Mouse (Mus musculus) heart, postnatal 0 days (tissue): ENCODE results near the gene Crocc. TPM values are rescaled to one million over a fixed set of nuclear protein-coding genes. Genes with fewer than 3 reads are reported as not detected.

ENCODE experiments used
- ATAC-seq: fragments of 200-750 bp; cut with Nextera tagmentation; 2 replicates; pipeline ENCODE4 v1.8.0; 2017; ENCODE audit warnings: low read depth, moderate number of reproducible peaks, moderate library complexity; ENCODE audit not compliant: insufficient read depth
- DNase-seq: peaks from one replicate; pipeline ENCODE4 v3.0.0-alpha.2; 2016; ENCODE audit warnings: low spot score
- H3K27ac ChIP-seq: fragments of 300-500 bp; sonication (generic); 2 replicates; pipeline ENCODE4 v1.5.1; 2014; ENCODE audit warnings: low read depth, mild to moderate bottlenecking
- H3K27me3 ChIP-seq: fragments of 300-500 bp; sonication (generic); 2 replicates; pipeline ENCODE4 v1.6.1; 2014; ENCODE audit warnings: low read length, mixed read lengths; ENCODE audit not compliant: control insufficient read depth, insufficient read depth
- H3K36me3 ChIP-seq: fragments of 300-500 bp; sonication (generic); replicated peaks from 2 replicates; pipeline ENCODE4 v1.6.1; 2014; ENCODE audit warnings: low read length, mixed read lengths; ENCODE audit not compliant: control insufficient read depth, insufficient read depth
- H3K4me1 ChIP-seq: fragments of 300-500 bp; sonication (generic); 2 replicates; pipeline ENCODE4 v1.6.1; 2014; ENCODE audit warnings: antibody characterized with exemption; ENCODE audit not compliant: control insufficient read depth, insufficient read depth
- H3K4me2 ChIP-seq: fragments of 300-500 bp; sonication (generic); 2 replicates; pipeline ENCODE4 v1.6.1; 2014; ENCODE audit warnings: low read depth, mild to moderate bottlenecking, low read length, moderate library complexity
- H3K4me3 ChIP-seq: fragments of 300-500 bp; sonication (generic); 2 replicates; pipeline ENCODE4 v1.5.1; 2014; ENCODE audit warnings: low read depth, low read length
- H3K9ac ChIP-seq: fragments of 300-500 bp; sonication (generic); replicated peaks from 2 replicates; pipeline ENCODE4 v1.6.1; 2014; ENCODE audit warnings: low read depth, low read length, mixed read lengths
- H3K9me3 ChIP-seq: fragments of 300-500 bp; sonication (generic); replicated peaks from 2 replicates; pipeline ENCODE4 v1.6.1; 2016; ENCODE audit warnings: low read length; ENCODE audit not compliant: control insufficient read depth
- CTCF ChIP-seq: IDR thresholded peaks from 2 replicates; pipeline ENCODE4 v1.5.1; 2016; ENCODE audit warnings: antibody characterized with exemption, control low read depth, low read depth
- EP300 ChIP-seq: IDR thresholded peaks from 2 replicates; pipeline ENCODE4 v1.6.1; 2016; ENCODE audit warnings: antibody characterized with exemption, low read depth
- WGBS: fragments of 180-500 bp; shearing (Covaris S2); extraction: QIAGEN DNeasy Blood & Tissue Kit; methylation state at CpG from one replicate; pipeline ENCODE4 v1.1.7; 2014; 5-methylcytosine and 5-hydroxymethylcytosine counted together
- polyA plus RNA-seq: library from polyadenylated mRNA; unstranded; fragments of >200 nt; fragmentation: Nextera tagmentation; extraction: Ambion mirVana; gene quantifications from 2 replicates; pipeline ENCODE4 v1.2.1, GENCODE M21; 2015
- total RNA-seq: library from RNA; depleted of rRNA; stranded (reverse); fragments of >200 nt; gene quantifications from 2 replicates; pipeline ENCODE4 v1.2.3, GENCODE M21; 2014; ENCODE audit warnings: low replicate concordance

Crocc gene
- total and polyA plus RNA-seq, 2 experiments from 2014 or later: 1.8 to 4.9 TPM

DNA sequence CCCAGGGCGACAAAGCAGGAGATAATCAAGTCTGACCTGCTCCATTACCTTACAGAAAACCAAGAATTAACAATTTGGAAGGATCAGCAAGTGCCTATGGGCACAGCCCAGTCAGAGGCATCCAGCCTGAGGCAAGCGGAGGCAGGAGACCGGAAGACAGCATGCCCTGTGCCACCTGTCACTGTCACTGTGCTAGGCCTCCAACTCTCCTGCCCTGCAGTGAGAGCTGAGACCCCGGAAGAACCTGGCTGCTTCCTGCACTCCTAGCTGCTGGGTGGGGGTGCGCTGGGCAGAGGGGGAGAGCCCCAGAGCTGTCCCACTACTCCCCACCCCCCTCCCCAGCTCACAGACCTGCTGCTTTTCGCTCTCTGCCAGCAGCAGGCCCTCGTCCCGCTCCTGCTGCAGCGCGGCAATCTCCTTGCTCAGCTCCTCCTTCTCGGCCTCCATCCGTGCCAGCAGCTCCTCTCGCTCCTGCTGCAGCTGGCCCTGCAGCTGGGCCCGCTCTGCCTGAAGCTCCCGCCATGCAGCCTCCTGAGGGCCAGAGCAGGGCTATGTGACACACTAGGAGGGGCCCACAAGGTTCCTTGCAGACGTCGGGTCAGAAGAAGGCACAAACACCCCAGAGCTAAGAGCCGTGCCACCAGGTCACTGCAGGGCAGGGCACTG is 29.7 kb downstream of the Crocc start:
- Histone ChIP-seq H3K27me3 (no peaks in the 10 kb centered on the region), H3K9me3 (no peaks in the 10 kb centered on the region), H3K9ac (no peak overlapping the region), H3K4me3 (no peak overlapping the region), H3K27ac (no peak overlapping the region), H3K4me1 (no peaks in the 10 kb centered on the region), H3K4me2 (no peak overlapping the region), H3K36me3 (0 out of 2 replicates have a peak, but pooled peaks cover 8% of the 10 kb centered on the region)
- WGBS: 88% methylated on average over 18 of the region's 18 CpGs
- no peak for DNase-seq
- no peak for TF ChIP-seq EP300
- TF ChIP-seq CTCF: no peak
- no peak for ATAC-seq

GRCm38 (mm10) chr4:141024992-141025391 is 35.4 kb downstream of the Crocc start:
- no peak for TF ChIP-seq EP300
- no peak for TF ChIP-seq CTCF
- WGBS: 77% methylated on average over 15 of the region's 27 CpGs

DNA sequence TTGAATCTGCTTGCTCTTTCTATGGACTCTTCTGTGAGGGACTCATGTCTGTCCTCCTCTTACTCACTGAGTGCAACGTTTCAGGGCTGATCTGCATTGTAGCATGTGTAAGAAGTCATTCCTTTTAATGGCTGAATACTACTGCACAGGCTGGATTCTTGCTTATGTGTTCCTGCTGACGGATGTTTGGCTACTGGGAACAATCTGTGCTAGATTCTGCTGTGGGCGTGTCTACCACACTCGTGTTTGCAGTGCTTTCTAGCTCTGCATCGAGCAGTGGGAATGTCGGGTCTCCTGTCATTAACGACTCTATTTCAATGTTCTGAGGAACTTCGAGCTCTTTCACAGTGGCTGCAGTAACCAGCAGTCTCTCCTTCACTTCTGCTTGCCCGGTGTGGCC is 36.3 kb downstream of the Crocc start:
- no peak for ATAC-seq

More at GRCm38 (mm10) chr4:141024992-141025391, 35.4 kb downstream of the Crocc start:
- H3K4me1 ChIP-seq: peaks cover 27% of the 10 kb centered on the region
- H3K27me3 ChIP-seq: no peaks in the 10 kb centered on the region
- no peak overlapping the region for H3K4me2 ChIP-seq
- 0 out of 2 replicates have a peak, but pooled peaks cover 4% of the 10 kb centered on the region for H3K36me3 ChIP-seq
- no peak for DNase-seq
- H3K9ac ChIP-seq: no peak overlapping the region
- H3K9me3 ChIP-seq: no peaks in the 10 kb centered on the region
- no peak overlapping the region for H3K4me3 ChIP-seq
- ATAC-seq: no peak
- no peak overlapping the region for H3K27ac ChIP-seq

DNA sequence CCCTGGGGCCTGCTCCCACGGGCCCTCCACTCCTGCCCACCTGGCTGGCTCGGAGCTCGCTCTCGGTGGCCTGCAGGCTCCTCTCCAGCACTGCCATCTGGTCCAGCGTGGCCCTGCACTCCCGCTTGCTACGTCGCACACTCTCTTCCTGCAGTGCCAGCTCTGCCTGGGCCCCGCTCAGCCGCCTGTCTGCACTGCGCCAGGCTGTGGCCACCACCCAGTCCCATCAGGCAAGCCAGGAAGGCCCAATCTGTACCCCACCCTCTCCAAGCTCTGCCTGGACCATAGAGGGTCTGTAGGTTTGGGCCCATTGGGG is 38.8 kb downstream of the Crocc start:
- Histone ChIP-seq H3K27ac (peak overlapping the region; percentile 69), H3K4me2 (no peak overlapping the region), H3K4me1 (peaks cover 27% of the 10 kb centered on the region), H3K4me3 (no peak overlapping the region), H3K9me3 (no peaks in the 10 kb centered on the region), H3K27me3 (no peaks in the 10 kb centered on the region), H3K9ac (no peak overlapping the region), H3K36me3 (no peaks in the 10 kb centered on the region; the same call in 1 of the 2 replicates)
- ATAC-seq (peak; percentile 15), DNase-seq (no peak)
- TF ChIP-seq EP300: no peak
- TF ChIP-seq CTCF: no peak
- WGBS: 41% methylated on average over 11 of the region's 11 CpGs

More for the DNA sequence above, 36.3 kb downstream of the Crocc start:
- Histone ChIP-seq H3K4me3 (no peak overlapping the region), H3K9me3 (no peaks in the 10 kb centered on the region), H3K4me1 (peaks cover 27% of the 10 kb centered on the region), H3K9ac (no peak overlapping the region), H3K4me2 (no peak overlapping the region), H3K27ac (no peak overlapping the region), H3K27me3 (no peaks in the 10 kb centered on the region), H3K36me3 (no peaks in the 10 kb centered on the region; the same call in 1 of the 2 replicates)
- TF ChIP-seq CTCF: no peak
- TF ChIP-seq EP300: no peak
- 39% methylated on average over 9 of the region's 9 CpGs for WGBS
- peak; percentile 39 for DNase-seq

DNA sequence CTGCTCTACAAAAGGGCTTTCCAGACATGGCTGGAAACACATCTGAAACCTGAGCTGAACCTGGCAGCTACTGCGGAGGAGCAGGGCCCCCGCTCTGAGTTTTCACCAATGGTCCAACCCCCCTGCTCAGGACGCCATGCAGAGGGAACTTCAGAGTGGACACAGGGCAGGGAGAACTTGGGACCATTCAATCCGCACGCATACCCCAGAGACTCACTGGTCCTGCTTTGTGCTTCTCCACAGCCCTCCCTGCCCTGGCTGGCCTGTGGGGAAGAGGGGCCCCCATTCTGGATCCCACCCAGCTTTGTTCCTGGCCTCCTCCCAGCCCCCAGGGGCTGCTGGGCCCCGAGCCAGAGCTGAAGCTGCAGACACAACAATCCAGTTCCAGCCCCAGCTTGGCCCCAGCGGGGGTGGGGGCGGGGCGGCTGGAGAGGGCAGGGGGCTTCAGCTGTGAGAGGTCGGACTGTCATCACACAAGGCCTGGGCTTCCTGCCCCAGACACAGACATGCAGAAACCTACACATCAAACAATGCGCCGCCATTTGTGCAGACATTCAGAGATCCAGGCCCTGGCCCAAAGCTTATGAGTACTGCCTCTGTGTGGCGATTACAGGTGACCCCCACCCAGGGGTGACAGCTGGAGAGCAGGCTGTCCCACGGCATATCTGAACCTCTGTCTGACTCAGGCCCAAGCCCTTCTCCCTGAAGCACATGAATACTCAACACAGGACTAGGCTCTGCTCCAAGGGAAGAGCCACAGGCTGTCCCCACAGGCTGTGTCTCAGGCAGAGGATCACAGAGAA is 39.3 kb downstream of the Crocc start:
- Histone ChIP-seq H3K36me3 (no peaks in the 10 kb centered on the region; the same call in 1 of the 2 replicates), H3K9ac (no peak overlapping the region), H3K4me2 (peak overlapping the region; percentile 33; the same call in 1 of the 2 replicates), H3K4me3 (no peak overlapping the region), H3K27ac (peak overlapping the region; percentile 69), H3K27me3 (no peaks in the 10 kb centered on the region), H3K4me1 (peaks cover 27% of the 10 kb centered on the region), H3K9me3 (no peaks in the 10 kb centered on the region)
- DNase-seq (peak; percentile 77), ATAC-seq (peak; percentile 71)
- TF ChIP-seq CTCF: no peak
- TF ChIP-seq EP300: peak; percentile 86
- WGBS: 9% methylated on average over 13 of the region's 14 CpGs
